Mouse (Mus musculus): ENCODE data around the gene Hdac5.

GRCm38 (mm10) chr11:102165971-102166722 is 63.8 kb downstream of the Hdac5 start:
- TF ChIP-seq POLR2A (IDR thresholded peaks at IDR 0.05; ENCODE audit: borderline replicate concordance, low read depth, low read length) (no peak), CTCF (IDR thresholded peaks at IDR 0.05; ENCODE audit: low read depth, low read length) (no peak)
